9 mouse cellular contexts compared by ENCODE assay signal in genomic region chr13:109239296-109239695, GRCm38 (mm10).
DNase-seq lines count a peak whose midpoint lies in the region; ATAC-seq and TF ChIP-seq lines count a peak whose summit lies in the region.
"Had no signal": no experiment of that assay in that cellular context is flagged by ENCODE, and none has a peak within 500 bp of the region (broad histone marks: within the 10 kb centered on the region; RNA-seq: fewer than 3 reads in every experiment).

No protein-coding gene starts in this region.

- H3K4me1 ChIP-seq in heart, postnatal 0 days (ENCODE audit: control insufficient read depth, insufficient read depth) = peaks cover 4% of the 10 kb centered on the region; the same call in 1 of the 2 replicates
- peaks cover 4% of the 10 kb centered on the region; the same call in 1 of the 2 replicates for H3K4me1 ChIP-seq in limb, embryonic 15.5 days
- H3K4me1 ChIP-seq: neural tube, embryonic 12.5 days had no signal

- H3K9ac ChIP-seq in heart, postnatal 0 days (replicated peaks; ENCODE audit: low read depth, low read length) = no peak overlapping the region
- no peak overlapping the region for H3K9ac ChIP-seq in limb, embryonic 15.5 days
- H3K9ac ChIP-seq: neural tube, embryonic 12.5 days had no signal

- WGBS in heart, postnatal 0 days = 57% methylated on average over 11 of the region's 11 CpGs
- WGBS in limb, embryonic 15.5 days = 60% methylated on average over 11 of the region's 11 CpGs

- H3K9me3 ChIP-seq in heart, postnatal 0 days (replicated peaks; ENCODE audit: control insufficient read depth, low read length) = no peaks in the 10 kb centered on the region
- no peaks in the 10 kb centered on the region; the same call in 1 of the 2 replicates for H3K9me3 ChIP-seq in limb, embryonic 15.5 days
- H3K9me3 ChIP-seq: neural tube, embryonic 12.5 days had no signal

- TF ChIP-seq CTCF in heart, postnatal 0 days (IDR thresholded peaks at IDR 0.05; ENCODE audit: low read depth) = no peak

- H3K27ac ChIP-seq in heart, postnatal 0 days (ENCODE audit: low read depth) = peak overlapping the region; percentile 72
- H3K27ac ChIP-seq in limb, embryonic 15.5 days = no peak overlapping the region
- H3K27ac ChIP-seq: neural tube, embryonic 12.5 days had no signal

- no peak overlapping the region for H3K4me3 ChIP-seq in heart, postnatal 0 days (ENCODE audit: low read depth, low read length)
- H3K4me3 ChIP-seq in limb, embryonic 15.5 days = no peak overlapping the region
- H3K4me3 ChIP-seq: neural tube, embryonic 12.5 days had no signal

- peak; percentile 56 for DNase-seq in layer of hippocampus, adult 9-11 months
- DNase-seq in layer of hippocampus, postnatal 25 days (ENCODE audit: extremely low spot score in 1 of 2, low spot score in 1 of 2) = no peak
- DNase-seq in adrenal gland, postnatal 36 days = peak; percentile 34 to 54
- peak; percentile 82 for DNase-seq in heart, postnatal 0 days (ENCODE audit: low spot score)
- DNase-seq in naive thymus-derived CD4-positive, alpha-beta T cell, adult 2 months (ENCODE audit: low read depth) = peak; percentile 87
- no peak for DNase-seq in yolk sac, embryonic 10.5 days (ENCODE audit: low spot score)

- H3K4me2 ChIP-seq in heart, postnatal 0 days (ENCODE audit: low read depth, low read length) = peak overlapping the region; percentile 30; the same call in 1 of the 2 replicates
- H3K4me2 ChIP-seq in limb, embryonic 15.5 days = 0 out of 2 replicates have a peak overlapping the region, but pooled peaks have one; percentile 14
- H3K4me2 ChIP-seq: neural tube, embryonic 12.5 days had no signal

- no peak for TF ChIP-seq EP300 in heart, postnatal 0 days (IDR thresholded peaks at IDR 0.05; ENCODE audit: low read depth)

- no peaks in the 10 kb centered on the region for H3K27me3 ChIP-seq in heart, postnatal 0 days (ENCODE audit: control insufficient read depth, insufficient read depth, low read length)
- H3K27me3 ChIP-seq in limb, embryonic 15.5 days = no peaks in the 10 kb centered on the region
- H3K27me3 ChIP-seq: neural tube, embryonic 12.5 days had no signal

- ATAC-seq in heart, postnatal 0 days (ENCODE audit: insufficient read depth, low read depth) = peak; percentile 84
- no peak for ATAC-seq in limb, embryonic 15.5 days (ENCODE audit: insufficient number of reproducible peaks, low FRiP score, low TSS enrichment, low read depth)
- no peak for ATAC-seq in erythroid progenitor cell, adult 5-6 weeks (replicated peaks; ENCODE audit: low FRiP score, poor library complexity, severe bottlenecking)

- no peaks in the 10 kb centered on the region for H3K36me3 ChIP-seq in heart, postnatal 0 days (replicated peaks; ENCODE audit: control insufficient read depth, insufficient read depth, low read length)
- no peaks in the 10 kb centered on the region for H3K36me3 ChIP-seq in limb, embryonic 15.5 days
- H3K36me3 ChIP-seq: neural tube, embryonic 12.5 days had no signal

Comparison
In these comparisons a context has a peak if more than half of its experiments do, and no peak if none do; other contexts are left out.
1. DNase-seq: peak in layer of hippocampus, adult 9-11 months (single experiment), adrenal gland, postnatal 36 days (2 of 2), heart, postnatal 0 days (single experiment) and naive thymus-derived CD4-positive, alpha-beta T cell, adult 2 months (single experiment); none in layer of hippocampus, postnatal 25 days (0 of 2) and yolk sac, embryonic 10.5 days (single experiment).